Mouse (Mus musculus) forelimb bud, embryonic 11.5 days (tissue): Measurements from ENCODE around the gene Sppl3.

Source experiments
- DNase-seq: peaks from one replicate; pipeline ENCODE4 v3.0.0-alpha.2; 2012; ENCODE audit warnings: low read depth, low spot score

Gene Sppl3

GRCm38 (mm10) chr5:115125211-115125871 lies 114.4 kb downstream of the Sppl3 start:
- DNase-seq, result peak; percentile 66

DNA sequence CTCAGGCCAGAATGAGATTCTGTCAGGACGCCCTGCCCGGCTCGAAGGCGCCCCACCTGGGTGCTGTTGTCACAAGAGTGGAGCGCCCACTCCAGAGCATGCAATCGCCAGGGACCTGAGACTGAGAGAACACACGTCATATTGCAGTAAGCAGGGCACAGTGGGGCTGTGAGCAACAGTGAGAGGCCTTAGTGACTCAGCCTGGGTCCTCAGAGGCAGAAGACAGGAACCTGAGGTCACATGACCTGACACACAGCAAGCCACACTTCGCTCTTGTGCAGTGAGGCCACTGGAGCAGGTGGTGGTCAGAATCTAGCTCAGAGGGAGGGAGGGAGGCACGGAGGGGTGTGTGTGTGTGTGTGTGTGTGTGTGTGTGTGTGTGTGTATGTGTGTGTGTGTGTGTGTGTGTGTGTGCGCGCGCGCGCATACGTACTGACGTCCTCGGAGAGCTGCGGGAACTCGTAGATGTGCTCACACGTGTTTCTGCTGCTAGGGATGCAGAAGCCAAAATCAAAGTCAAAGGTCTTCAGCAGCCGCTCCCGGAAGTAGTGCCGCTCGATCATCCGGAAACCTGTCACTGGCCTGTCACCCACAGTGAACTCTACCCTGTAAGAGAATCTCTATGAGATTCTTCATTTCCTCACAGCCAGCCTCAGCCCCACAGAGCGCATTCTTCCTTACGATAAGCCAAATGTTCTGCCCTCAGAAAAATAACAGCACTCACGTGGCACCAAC lies 115.8 kb downstream of the Sppl3 start:
- DNase-seq, result no peak

- DNase-seq, result no peak
Measured at GRCm38 (mm10) chr5:115127421-115128179, 116.7 kb downstream of the Sppl3 start.

- no peak for DNase-seq
Measured at GRCm38 (mm10) chr5:115129328-115129727, 118.4 kb downstream of the Sppl3 start.

GRCm38 (mm10) chr5:115132465-115132864 lies 121.5 kb downstream of the Sppl3 start:
- no peak for DNase-seq

GRCm38 (mm10) chr5:115133358-115134066 lies 122.6 kb downstream of the Sppl3 start:
- DNase-seq, result no peak

DNA sequence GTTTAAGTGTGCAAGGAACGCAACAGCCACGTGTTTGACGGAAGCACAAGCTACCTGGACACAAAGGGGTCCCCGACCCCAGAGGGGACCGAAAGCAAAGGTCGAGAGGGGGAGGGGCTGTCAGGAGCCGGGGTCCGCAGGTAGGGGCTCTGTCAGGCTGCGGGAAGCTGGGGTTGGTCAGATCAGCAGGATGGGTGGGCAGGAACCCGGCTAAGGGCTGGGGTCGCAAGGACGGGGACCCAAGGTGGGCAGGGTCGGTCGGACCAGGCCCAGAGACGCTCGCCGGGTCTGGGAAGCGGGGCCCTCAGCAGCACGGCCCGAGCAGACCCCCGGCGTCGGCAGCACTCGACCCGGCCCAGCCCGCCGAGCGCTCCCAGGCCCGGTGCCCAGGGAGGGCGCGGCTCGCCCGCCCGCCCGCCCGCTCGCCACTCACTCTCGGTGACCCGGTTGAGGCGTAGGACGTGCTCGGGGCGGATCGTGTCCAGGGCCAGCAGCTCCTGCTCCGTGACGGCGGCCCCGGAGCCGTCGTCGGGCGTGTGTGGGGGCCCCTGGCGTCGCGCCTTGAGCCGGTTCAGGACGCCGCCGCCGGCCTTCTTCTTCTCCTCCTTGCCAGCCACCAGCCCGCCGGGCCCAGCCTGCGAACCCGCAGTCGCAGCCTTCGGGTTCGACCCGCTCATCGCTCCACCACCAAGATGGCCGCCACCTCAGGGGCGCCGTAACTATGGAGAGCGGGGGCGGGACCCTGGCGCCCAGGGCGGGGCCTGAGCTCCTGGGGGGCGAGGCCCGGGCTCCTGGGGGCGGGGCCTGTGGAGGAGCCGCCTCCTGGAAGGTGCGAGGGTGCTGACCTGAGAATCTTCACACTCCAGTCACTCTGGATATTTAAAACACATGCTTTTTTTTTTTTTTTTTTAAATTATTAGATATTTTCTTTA lies 123.6 kb downstream of the Sppl3 start, which contains the start of gene Unc119b:
Unc119b (minus strand) TSS at position 742 of the 932 bp plus-strand sequence.
- DNase-seq, result peak; percentile 79

DNA sequence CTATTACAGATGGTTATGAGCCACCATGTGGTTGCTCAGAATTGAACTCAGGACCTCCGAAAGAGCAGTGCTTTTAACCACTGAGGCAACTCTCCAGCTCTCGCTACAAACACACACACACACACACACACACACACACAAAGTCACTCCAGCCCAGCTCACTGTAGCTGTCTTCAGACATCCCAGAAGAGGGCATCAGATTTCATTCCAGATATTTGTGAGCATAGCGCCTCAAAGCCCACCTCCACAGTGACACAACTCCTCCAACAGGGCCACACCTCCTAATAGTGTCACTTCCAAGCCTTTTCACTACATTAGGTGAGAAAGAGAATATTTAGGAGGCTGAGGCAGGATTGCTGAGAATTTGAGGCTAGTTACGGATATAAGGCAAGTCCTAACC lies 128.2 kb downstream of the Sppl3 start:
- no peak for DNase-seq

DNA sequence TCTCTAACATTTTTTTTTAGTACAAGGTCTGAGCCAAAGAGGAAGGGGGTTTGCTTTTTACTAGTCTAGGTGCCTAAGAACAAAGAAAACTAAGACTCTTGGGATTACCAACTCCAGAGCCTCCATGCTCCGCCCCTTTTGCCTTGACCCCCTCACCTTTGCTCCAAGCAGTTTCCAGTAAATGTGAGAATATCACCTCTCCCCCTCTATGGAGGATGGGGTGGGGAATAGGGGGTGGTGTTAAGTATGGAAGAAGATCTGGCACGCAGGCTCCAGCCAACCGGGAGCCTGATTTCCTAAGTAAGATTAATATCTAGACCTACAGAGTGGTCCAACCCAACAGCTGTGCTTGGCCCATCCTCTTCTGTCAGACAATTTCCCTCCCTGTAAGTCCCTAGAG lies 129.8 kb downstream of the Sppl3 start:
- no peak for DNase-seq

DNA sequence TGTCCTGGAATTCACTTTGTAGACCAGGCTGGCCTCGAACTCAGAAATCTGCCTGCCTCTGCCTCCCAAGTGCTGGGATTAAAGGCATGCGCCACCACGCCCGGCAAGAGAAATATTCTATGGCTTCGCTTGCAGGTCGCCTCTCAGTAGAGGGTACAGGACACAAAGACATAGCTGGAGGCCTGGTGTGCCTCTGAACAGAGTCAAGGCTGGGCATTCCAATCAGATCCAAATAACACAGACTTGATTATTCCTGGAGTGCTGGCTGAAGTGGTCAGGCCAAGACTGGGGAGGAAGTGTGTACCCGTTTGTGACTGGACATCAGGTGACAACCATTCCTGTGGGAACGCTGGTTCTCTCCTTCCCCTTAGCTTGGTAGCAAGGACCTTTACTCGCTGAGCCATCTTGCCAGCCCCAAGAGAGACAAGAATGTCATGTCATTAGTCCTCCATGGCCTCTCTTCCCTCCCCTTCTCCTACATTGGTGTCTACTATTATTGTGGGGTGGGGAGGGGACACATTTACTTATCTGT lies 131.3 kb downstream of the Sppl3 start:
- DNase-seq, result no peak

DNA sequence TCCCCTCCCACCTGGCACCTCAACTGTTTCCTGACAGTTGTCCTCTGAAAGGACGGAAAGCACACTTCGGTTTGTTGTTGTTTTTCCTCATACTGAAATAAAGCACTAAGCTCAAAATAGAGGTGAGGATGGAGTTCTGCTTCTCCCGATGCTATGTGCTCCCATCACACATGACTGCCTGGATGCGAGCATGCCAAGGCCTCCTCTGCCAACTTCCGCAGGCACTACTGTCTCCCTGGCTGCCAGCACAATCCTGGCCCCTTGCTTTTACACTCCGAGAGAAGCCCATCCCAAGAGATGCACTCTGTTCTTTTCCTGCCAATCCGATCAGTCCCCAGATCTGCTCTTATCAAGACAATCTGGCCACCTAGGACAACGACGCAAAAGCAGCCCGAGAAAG lies 132.6 kb downstream of the Sppl3 start:
- DNase-seq, result no peak

DNA sequence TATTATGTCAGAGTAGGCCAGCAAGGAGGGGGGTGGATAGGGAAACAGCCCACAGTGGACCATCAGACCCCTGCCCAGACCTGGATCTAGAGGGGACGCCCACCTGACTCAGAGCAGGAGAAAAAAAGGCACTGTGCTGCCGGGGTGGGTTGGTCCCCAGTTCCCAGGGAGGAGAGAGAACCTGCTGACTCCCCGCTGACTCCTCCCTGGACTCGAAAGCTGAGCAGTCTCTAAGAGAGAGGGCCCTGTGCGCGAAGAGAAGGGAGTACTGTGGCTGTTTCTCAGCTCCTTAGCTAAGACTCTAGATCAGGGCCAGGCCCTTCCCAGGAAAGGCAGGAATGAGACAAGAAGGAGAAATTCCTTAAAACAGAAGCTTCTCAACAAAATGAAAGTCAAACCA lies 133.5 kb downstream of the Sppl3 start:
- no peak for DNase-seq

GRCm38 (mm10) chr5:115145253-115145968 lies 134.5 kb downstream of the Sppl3 start:
- no peak for DNase-seq

GRCm38 (mm10) chr5:115145976-115146746 lies 135.2 kb downstream of the Sppl3 start:
- DNase-seq, result no peak

GRCm38 (mm10) chr5:115146747-115147130 lies 135.8 kb downstream of the Sppl3 start:
- no peak for DNase-seq

- DNase-seq, result no peak
Measured at GRCm38 (mm10) chr5:115147388-115147787, 136.5 kb downstream of the Sppl3 start.

- no peak for DNase-seq
Measured at GRCm38 (mm10) chr5:115148378-115148777, 137.4 kb downstream of the Sppl3 start.
